Mouse (Mus musculus) induced T-regulatory cell, adult 2 months (primary cell): Measurements from ENCODE around the gene Sp9.
A peak's percentile ranks its signal among the peaks of the same experiment; 100 is the strongest.

Experiments
- DNase-seq: peaks from one replicate; pipeline ENCODE4 v3.0.0-alpha.2; 2012; ENCODE audit warnings: low read depth

Sp9 gene

DNA sequence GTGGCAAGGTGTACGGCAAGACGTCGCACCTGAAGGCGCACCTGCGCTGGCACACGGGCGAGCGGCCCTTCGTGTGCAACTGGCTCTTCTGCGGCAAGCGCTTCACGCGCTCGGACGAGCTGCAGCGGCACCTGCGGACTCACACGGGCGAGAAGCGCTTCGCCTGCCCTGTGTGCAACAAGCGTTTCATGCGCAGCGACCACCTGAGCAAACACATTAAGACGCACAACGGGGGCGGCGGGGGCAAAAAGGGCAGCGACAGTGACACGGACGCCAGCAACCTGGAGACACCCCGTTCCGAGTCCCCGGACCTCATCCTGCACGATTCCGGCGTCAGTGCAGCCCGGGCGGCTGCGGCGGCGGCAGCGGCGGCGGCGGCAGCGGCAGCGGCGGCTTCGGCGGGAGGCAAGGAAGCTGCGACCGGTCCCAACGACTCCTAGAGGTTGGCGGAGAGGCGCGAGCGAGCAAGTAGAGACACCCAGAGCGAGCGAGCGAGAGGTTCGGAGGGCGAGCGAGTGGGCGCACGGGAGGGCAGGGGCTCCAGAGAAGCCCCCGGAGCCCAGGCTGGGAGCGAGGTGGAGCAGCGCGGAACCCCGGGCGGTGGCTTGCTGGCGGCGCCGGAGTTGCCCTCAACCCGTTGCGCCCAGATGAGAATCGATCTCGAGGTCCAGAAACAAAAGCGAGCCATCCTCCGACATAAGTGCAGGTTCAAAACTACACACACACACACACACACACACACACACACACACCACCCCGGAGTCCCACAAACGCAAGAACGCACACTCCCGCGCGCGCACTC is 2.6 kb downstream of the Sp9 start:
- peak; percentile 65 for DNase-seq

DNA sequence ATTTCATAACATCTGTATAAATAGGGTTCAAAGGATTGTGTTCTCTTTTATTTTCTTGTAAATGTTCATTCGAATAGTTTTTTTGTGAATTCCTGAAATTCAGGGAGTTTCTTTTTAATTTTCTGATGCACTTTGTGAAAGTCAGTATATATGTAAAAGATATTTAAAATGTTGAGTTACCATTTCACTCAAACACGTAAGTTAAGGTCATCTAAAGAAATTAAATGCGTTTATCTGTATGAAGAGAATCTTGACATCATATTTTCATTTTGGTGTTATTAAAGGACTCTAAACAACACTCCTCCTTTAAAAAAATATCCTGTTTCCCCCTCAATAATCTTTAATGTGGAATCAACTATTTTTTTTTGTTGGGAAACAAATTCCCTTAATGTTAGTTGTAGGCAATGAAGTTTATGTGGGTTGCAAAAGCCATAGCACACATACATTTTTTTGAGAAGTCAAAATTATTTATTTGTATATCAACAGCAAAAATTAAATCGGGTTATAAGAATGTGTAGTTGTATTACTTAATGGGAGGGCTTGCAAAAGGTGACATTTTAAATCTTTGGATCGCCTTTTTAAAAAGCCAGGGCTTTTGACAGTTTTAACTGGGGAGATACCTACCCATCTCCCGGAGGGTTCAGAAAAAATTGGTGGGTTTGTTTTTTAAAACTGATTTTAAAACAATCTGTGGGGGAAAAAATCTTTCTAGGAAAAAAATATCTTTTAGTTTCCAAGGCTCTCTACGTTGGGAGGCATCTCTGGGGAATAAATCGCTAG is 3.7 kb downstream of the Sp9 start:
- peak; percentile 50 for DNase-seq

DNA sequence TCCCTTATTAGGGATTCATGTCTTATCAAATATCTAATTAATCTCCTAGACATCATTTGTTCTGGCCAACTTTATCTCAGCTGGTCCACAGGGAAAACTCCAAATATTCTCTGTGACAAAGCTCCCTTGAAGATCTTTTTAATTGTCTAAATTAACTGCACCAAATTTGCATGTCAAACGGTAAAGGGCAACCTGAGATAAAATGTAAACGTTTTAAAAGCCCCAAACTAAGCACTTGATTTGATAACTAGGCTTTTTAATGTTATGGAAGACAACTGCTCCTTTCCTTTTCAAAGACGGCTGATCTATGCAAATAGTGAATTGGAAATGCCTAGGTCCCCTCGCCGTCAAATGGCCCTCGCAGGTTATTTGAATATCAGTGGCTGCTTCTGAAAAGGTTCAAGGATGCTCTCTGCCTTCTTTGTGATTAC is 4.4 kb downstream of the Sp9 start:
- DNase-seq = peak; percentile 51

DNA sequence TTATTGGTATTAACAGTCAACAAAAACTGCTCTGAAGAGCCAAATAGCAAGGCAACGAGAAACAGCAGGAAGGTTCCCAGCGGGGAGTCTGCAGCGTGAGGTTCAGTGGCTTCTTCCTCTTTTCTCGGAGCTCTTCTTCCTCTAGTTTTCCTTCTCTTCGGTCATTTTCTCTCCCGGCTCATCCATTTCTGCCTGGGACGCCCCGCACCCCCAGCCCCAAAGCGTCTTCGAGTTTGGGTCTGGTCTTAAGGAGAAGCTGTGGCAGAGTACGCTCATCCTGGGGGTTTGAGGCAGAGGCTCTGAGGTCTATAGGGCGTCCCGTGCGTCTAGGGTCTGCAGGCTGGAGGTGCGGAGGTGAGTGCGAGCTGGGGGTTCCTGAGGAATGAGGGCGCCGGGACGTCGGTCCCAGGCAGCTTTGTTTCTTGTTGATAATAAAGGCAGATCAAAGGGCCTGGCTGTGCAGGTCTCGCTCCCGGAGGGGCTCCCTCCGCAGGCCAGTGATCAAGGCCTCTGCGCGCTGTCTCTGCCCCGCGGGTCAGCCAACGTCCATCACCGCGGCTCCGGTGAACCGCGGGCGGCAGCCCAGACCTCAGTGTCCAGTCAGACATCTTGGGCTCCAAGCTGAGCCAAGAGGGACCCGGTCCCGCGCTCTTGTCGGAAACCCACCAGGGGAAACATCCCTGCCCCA is 5.4 kb downstream of the Sp9 start:
- DNase-seq = peak; percentile 57

DNA sequence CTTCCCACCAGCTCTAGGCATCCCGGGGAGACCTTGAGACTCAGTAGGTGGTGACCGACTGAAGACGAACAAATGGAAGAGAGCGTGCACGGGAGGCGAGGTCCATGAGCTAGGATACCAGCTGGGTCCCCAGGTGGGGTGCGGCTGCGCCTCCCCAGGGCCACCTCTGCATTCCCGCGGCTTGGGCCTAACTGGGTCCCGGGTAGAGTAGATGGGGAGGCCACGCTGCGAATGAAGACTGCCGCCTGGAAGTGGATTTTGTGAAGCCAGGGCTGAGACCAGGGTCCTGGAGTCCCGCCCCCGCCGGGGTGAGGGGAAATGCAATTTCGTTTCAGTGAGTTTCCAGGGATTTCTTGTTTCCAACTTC is 6.0 kb downstream of the Sp9 start:
- DNase-seq = peak; percentile 48

DNA sequence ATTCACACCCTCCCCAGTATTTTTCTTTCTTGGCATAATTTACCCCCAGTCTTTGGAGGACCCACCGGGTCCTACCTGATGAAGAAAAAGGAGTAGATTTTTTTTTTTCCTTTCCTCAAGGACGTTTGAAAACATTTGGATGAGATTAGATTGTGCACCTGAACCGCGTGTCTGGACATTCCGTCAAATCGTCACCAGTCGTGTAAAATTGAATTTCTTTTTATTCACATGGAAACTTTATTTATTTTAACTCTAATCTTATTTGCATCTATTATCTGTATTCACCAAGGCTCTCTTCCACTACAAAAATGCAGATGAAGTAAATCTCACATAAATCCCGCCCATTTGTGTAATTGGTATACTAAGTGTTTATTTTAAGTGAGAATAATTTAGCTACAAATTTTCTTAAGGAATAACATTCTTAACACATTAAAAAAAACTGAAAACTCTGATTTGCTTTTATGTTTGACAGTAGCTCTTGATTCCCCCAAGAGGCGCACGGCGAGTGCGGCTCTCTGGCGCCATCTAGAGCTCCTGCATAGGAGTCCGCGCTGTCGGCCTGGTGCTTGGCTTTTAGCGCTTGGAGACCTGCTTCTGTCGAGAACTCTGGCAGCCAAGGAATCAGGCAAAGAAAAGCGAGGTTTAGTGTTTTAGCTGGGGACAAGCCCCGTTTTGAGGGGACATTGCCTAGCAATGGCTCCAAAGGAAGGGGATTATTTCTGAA is 6.6 kb downstream of the Sp9 start:
- DNase-seq = peak; percentile 93

DNA sequence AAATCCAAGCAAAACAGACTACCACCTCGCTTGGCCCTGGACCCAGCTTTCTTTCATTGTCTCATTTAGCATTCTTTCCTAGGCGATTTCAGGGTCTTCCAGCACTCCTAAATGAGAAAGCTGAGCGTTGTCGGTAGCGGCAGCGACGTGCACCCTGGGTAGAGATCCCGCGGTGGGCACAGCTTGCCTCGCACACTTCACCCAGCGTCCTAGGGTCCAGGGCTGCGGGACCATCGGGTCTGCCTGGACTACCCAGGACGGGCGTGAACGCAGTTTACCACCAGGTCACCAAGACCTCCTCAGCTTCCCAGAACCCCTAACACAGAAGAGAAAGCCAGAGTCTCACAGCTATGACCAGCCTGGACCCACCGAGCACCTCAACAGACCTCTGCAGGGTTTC is 7.1 kb downstream of the Sp9 start:
- no peak for DNase-seq

DNA sequence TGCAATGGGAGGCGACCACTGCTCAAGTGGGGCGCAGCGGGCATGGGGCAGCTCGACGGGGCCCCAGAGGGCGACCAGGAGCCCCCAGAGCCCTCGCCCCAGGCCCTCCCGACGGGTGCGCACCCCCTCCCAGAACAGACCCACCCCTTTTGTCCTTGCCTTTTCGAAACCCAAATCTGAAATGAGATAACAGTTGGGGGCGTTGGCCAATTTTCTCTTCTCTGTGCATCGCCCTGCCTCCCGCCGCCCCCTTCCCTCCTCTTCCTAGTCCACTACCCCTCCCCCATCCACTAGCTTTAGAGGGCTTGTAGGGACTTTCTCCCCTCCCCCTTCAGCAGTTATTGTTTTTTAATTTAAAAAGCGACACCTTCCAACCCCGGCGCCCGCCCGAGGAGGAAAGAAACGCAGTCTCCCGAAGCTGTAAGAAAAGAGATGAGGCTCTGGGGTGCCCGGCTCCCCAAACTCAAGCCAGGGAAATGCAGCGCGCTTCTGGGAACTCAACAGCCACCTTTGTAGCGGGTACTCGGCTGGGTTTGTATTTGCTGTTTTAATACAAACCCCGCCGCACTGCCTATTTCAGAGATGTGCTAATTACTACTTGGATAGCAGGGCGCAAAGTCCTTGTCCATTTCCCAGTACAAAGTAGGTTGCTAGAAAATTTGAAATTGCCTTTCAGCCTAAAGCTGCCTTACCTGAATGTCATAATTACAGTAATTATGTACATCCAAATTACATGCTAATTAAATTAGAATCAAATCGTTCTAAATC is 7.7 kb downstream of the Sp9 start:
- peak; percentile 46 for DNase-seq

DNA sequence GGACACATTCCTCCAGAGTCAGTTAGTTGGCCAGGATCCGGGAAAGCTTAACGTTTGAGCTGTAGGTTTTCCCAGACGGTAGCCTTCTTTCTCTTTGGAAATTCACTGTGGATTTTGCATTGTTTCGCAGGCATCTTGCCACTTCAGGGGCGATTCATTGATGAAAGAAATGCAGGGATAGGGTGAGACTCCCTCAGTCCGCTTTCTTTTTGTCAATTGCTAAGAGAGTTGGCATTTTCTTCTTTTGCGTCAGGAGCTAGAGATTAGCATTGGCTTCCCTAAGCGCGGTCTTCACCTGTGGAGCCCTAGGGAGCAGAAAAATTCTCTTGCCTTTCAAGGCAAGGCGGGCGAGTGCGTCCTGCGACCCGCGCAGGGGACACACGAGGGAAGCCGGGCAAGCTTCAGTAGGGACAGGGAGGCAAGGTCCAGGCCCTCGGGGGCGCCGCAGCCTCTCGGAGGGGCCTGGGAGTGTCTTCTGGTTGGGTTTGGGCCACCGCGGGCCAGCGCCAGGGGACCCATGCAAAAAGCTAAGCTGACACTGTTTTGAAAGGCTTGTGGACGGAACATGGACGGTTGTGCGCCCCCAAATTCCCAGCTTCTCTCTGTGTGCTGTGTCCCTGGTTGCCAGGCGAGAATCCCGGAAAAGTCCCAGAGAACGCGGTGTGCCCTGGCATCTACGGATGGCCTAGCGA is 8.8 kb downstream of the Sp9 start:
- peak; percentile 45 for DNase-seq

DNA sequence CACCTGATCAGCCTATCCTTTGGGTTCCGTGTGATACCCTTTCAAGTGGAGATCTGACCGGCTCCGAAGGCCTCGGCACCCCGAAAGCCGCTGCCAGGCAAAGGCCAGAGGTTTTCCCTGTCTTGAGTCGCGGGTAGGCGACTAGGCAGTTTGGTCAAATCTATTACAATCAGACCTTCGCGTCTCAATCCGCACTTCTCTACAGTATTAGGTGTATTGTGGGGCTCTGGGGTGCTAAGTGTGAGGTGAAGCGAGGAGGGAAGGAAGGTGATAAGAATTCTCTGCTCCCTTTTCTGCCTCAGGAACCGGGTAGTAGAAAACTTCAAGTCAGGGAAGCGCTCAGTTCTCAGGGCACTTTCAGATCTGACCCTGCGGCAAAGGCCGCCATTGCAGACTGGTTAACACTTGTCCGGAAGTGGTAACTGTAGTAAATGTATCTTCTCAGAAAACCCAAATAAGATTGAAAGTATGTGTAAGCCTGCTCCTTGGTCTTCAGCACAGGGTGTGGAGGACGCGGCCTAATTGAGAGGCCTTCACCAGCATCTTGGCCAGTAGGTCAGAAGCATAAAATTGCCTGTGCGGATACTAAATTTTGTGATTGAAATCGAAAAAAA is 9.4 kb downstream of the Sp9 start:
- peak; percentile 63 for DNase-seq

DNA sequence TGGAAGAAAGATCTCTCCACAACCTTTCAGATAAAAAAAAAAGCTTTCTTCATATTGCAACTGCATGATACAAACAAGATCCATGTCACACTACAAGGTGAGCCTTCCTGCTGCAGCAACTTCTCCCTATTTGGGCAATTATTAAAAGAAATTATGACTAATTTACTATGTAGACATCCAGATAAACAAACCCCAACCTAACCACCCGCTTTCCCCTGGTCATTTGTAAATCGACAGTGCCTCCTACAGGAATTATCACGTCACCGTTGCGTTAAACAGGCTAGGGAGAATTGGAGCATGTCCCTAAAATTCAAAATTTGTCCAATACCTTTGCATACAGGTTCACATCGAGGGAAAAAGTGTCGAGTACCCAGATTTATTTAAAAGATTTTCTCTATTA is 10.0 kb downstream of the Sp9 start:
- DNase-seq = peak; percentile 43

DNA sequence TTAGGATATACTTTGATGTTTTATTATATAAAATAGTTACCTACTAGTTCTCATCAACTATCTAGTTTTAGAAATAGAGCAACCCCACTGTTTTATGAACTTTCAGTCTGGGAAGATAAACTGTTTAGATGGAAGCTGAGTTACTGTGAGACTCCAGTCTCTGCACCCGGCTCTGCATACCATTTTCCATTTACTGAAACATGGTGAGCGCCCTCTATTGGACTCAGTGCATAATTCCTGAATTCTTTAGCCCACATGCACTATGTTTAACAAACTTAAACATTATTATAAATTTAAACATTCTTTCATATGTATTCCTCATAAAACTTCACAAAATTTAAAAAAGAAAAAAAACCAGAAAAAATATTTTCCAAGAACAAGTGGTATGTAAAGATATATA is 13.9 kb downstream of the Sp9 start:
- peak; percentile 69 for DNase-seq

DNA sequence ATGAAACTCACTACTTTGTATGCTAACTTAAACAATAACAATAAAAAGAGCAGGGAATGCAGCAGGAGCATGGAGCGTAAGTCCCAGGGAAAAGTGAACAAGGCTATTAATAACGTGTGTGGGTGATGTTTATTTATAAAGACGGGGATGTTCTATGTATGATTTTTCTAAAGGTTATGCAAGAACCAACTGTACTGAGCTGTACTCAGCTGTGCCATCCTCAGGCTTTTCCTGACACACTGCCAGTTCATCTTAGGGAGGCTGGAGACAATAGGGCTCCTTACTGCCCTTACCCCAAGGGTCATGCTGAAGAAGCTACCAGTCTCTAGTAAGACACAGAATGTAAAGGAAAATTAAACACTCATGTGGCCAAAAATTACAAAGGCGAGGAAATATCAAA is 19.4 kb downstream of the Sp9 start:
- no peak for DNase-seq

DNA sequence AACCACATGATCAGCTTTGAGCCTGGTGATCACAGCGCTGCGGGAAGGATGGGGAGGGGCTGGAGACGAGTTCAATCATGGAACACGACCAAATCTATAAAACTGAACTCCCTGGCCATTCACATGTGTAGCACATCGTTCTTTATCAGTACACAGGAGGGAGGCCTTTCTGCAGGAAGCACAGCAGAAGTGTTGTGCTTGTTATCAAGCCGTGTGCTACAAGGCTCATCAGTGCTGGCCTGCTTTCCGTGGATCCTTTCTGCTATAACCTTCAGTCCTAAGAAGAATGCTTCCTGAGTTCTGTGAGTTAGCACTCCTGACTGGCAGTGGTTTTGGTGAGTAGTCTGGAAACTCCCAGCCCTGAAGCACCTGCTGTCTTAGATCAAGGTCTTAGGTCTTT is 23.3 kb downstream of the Sp9 start:
- no peak for DNase-seq

DNA sequence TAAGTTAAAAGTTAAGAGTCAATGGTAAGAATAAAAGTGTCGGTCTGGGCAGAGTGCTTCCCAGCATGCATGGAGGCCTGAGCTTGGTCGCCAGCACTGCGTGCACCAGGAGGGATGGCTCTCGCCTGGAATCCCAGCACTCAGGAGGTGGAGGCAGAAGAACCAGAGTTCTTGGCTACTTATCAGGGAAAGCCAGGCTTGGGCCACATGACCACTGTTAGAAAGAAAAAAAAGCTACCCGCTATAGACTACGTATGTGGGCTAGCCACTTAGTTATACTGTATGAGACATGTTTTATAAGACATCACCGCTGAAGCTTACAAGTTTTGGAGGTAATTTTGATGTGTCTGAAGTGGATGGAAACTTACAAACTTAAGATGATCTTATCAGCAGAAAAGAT is 26.4 kb downstream of the Sp9 start:
- DNase-seq = no peak

DNA sequence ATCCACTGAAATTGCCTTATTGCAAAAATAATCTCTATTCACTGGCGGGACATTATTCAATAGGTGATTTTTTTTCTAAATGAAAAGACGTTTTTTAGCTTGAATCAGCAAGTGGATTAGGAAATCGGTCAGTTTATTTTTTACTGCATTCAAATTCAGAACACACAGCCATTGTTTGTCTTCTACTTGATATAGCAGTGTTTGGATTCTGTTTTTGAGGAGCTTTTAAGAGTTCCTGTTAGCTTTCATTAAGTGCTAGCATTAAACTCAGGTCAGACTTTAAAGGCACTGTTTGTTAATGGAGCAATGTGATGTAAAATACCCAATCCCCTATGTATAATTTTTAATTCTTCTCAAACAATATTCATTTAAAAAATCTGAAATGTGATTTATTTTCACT is 27.1 kb downstream of the Sp9 start:
- no peak for DNase-seq

DNA sequence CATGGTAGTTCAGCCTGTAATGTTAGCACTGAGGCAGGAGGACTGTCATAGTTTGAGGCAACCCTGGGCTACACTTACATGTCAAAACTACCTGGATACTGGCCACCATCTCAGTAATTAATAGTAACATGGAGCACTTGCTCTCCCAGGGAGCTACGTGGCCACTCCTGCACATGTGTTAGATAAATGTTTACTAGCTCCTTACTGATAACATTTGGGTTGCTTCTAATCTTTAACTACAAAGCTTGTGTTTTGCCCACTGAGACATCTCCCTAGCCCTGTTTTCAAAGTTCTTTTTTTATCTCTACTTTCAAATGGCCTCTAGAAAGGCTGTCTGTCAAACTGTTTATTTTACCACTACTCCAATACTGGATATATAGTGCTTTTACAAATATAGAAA is 30.3 kb downstream of the Sp9 start:
- no peak for DNase-seq

DNA sequence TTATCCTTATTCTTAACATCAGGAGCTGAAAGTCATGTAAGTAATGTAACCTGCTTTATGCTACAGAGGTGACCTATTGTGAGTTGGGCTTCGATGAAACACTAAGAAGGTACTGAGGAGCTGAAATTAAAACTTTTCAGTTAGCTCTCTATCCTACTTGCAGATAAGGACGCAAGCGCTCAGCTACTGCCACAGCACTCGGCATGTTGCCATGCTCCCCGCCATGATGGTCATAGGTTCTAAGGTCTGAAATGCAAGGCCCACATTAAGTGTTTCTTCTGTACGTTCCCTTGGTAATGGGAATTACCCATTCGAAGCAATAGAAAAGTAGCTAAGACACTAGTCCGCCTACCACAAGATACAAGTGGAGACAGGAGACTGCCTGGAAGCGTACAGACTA is 31.0 kb downstream of the Sp9 start:
- no peak for DNase-seq

DNA sequence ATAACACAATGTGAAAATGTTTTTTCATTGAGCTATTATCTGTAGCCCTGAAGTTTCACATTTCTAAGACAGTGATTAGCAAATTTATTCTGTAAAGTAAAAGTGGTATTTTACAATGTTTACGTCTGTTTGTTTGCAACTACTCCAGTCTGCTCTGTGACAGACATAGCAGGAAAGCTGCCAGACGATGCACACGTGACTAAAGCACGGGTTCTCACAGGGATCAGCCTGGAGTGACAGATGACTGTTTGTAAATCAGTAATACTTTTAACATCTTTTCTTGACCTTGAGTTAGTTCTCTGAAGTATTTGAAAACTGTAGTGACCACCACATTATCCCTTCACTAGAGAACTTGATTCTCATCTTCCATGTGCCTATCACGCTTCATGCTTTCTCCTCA is 32.8 kb downstream of the Sp9 start:
- DNase-seq = no peak

DNA sequence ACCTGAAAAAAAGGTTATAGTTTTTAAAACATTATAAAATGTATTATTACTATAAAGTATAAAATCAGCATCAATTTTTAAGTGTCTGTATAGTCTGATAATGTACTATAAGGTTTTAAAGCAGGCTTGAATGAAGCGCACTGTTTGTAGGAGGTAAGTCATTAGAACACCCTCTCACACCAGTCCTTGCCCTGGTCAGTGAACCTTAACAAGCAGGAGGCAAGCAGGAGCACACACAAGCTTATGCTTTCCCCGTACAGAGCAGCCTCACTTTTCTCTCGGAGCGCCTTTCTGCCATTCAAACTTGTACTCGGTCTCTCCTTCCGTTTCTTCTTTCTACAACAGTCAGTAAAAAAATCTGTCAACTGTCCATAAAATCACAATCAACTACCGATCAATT is 34.3 kb downstream of the Sp9 start:
- no peak for DNase-seq
